Mouse (Mus musculus) CH12.LX (cell line): ENCODE measurements at regions not wholly inside any gene's neighbourhood (a gene's known extent, or its start where the extent isn't known, plus 50 kb on each side); places are given as distances from the start of the nearest gene placed in this dataset.

Experiments used
- DNase-seq: peaks from one replicate; pipeline ENCODE4 v3.0.0-alpha.2; 2013; ENCODE audit errors: extremely low read depth
- H3K27ac ChIP-seq: 2 replicates; pipeline ENCODE4 v1.5.1; 2012; ENCODE audit warnings: low read depth, mild to moderate bottlenecking, control low read depth, moderate library complexity; ENCODE audit not compliant: insufficient read depth
- H3K27me3 ChIP-seq: replicated peaks from 2 replicates; pipeline ENCODE3; 2012; ENCODE audit warnings: inconsistent platforms
- H3K36me3 ChIP-seq, 2 experiments: replicated peaks in 1 of 2; 2 replicates each; pipeline versions ENCODE3 to v1.6.1; 2012; ENCODE audit warnings: inconsistent platforms in 1 of 2, low read length in 1 of 2, mild to moderate bottlenecking in 1 of 2, mixed read lengths in 1 of 2, moderate library complexity in 1 of 2; ENCODE audit not compliant: control insufficient read depth in 1 of 2, insufficient read depth in 1 of 2
- H3K4me1 ChIP-seq, 2 experiments: 2 replicates each; pipeline ENCODE4 v1.6.1; 2012; ENCODE audit warnings: inconsistent platforms in 1 of 2, moderate library complexity in 1 of 2; ENCODE audit not compliant: insufficient read depth in 2 of 2, control insufficient read depth in 1 of 2
- H3K4me2 ChIP-seq: 2 replicates; pipeline ENCODE4 v1.6.1; 2012; ENCODE audit warnings: low read depth, mild to moderate bottlenecking, control low read depth; ENCODE audit not compliant: poor library complexity, insufficient read depth, severe bottlenecking
- H3K4me3 ChIP-seq, 3 experiments: fragments of 150-350 bp in 1 of 3; sonication (generic) in 1 of 3; replicated peaks in 1 of 3; 2 replicates each; pipeline versions ENCODE3 to v1.5.1; 2011 to 2012; ENCODE audit warnings: low read depth in 2 of 3, low read length in 2 of 3, mild to moderate bottlenecking in 2 of 3, moderate library complexity in 2 of 3, control low read depth in 1 of 3, improper control_type of control experiment in 1 of 3, inconsistent platforms in 1 of 3, mixed read lengths in 1 of 3; ENCODE audit not compliant: poor library complexity in 1 of 3
- H3K79me2 ChIP-seq: replicated peaks from 2 replicates; pipeline ENCODE4 v1.6.1; 2012; ENCODE audit warnings: mild to moderate bottlenecking, moderate library complexity; ENCODE audit not compliant: control insufficient read depth, poor library complexity, insufficient read depth, severe bottlenecking; ENCODE audit errors: extremely low read depth
- H3K9ac ChIP-seq: 2 replicates; pipeline ENCODE4 v1.6.1; 2012; ENCODE audit warnings: low read depth, mild to moderate bottlenecking, control low read depth, moderate library complexity; ENCODE audit not compliant: insufficient read depth
- H3K9me3 ChIP-seq: replicated peaks from 2 replicates; pipeline ENCODE3; 2012; ENCODE audit warnings: low read length, inconsistent platforms, mixed read lengths
- CHD2 ChIP-seq: IDR thresholded peaks from 2 replicates; pipeline ENCODE4 v1.6.1; 2011; ENCODE audit warnings: low read length, improper control_type of control experiment
- E2F4 ChIP-seq: IDR thresholded peaks from 2 replicates; pipeline ENCODE4 v1.6.1; 2011; ENCODE audit warnings: low read depth, low read length, improper control_type of control experiment; ENCODE audit not compliant: insufficient replicate concordance
- ETS1 ChIP-seq: conservative IDR thresholded peaks from 2 replicates; pipeline ENCODE4 v1.6.1; 2012; ENCODE audit warnings: low read depth, mild to moderate bottlenecking, inconsistent platforms, low read length, improper control_type of control experiment, moderate library complexity
- GABPA ChIP-seq: IDR thresholded peaks from 2 replicates; pipeline ENCODE4 v1.6.1; 2012; ENCODE audit warnings: low read depth, low read length, improper control_type of control experiment, inconsistent platforms; ENCODE audit not compliant: insufficient replicate concordance
- JUN ChIP-seq: IDR thresholded peaks from 2 replicates; pipeline ENCODE4 v1.6.1; 2011; ENCODE audit warnings: low read depth, mild to moderate bottlenecking, low read length, improper control_type of control experiment, moderate library complexity; ENCODE audit not compliant: insufficient read depth
- JUND ChIP-seq: conservative IDR thresholded peaks from 2 replicates; pipeline ENCODE4 v1.6.1; 2011; ENCODE audit warnings: low read depth, low read length, improper control_type of control experiment
- MAFK ChIP-seq: IDR thresholded peaks from 2 replicates; pipeline ENCODE4 v1.6.1; 2011; ENCODE audit warnings: low read length, improper control_type of control experiment; ENCODE audit not compliant: insufficient replicate concordance
- MEF2A ChIP-seq: IDR thresholded peaks from 2 replicates; pipeline ENCODE4 v1.6.1; 2014; ENCODE audit warnings: low read depth, mild to moderate bottlenecking, inconsistent platforms, low read length, improper control_type of control experiment, borderline replicate concordance
- MXI1 ChIP-seq: IDR thresholded peaks from 2 replicates; pipeline ENCODE4 v1.6.1; 2011; ENCODE audit warnings: mild to moderate bottlenecking, low read depth, low read length, improper control_type of control experiment
- NRF1 ChIP-seq: IDR thresholded peaks from 2 replicates; pipeline ENCODE4 v1.6.1; 2014; ENCODE audit warnings: low read depth, mild to moderate bottlenecking, inconsistent platforms, low read length, improper control_type of control experiment, moderate library complexity
- PAX5 ChIP-seq: IDR thresholded peaks from 2 replicates; pipeline ENCODE4 v1.6.1; 2012; ENCODE audit warnings: low read length, inconsistent platforms, mixed read lengths
- POLR2AphosphoS2 ChIP-seq: IDR thresholded peaks from 2 replicates; pipeline ENCODE4 v1.6.1; 2011; ENCODE audit warnings: low read depth, low read length, improper control_type of control experiment
- RAD21 ChIP-seq: IDR thresholded peaks from 2 replicates; pipeline ENCODE4 v1.6.1; 2011; ENCODE audit warnings: low read depth, mild to moderate bottlenecking, low read length, improper control_type of control experiment, moderate library complexity
- RCOR1 ChIP-seq: conservative IDR thresholded peaks from 2 replicates; pipeline ENCODE4 v1.6.1; 2012; ENCODE audit warnings: low read depth, mild to moderate bottlenecking, inconsistent platforms, low read length, improper control_type of control experiment
- SIN3A ChIP-seq: IDR thresholded peaks from 2 replicates; pipeline ENCODE4 v1.6.1; 2012; ENCODE audit warnings: low read length, improper control_type of control experiment, inconsistent platforms
- TBP ChIP-seq: conservative IDR thresholded peaks from 2 replicates; pipeline ENCODE4 v1.6.1; 2011; ENCODE audit warnings: low read depth, low read length, improper control_type of control experiment
- ZC3H11A ChIP-seq: IDR thresholded peaks from 2 replicates; pipeline ENCODE4 v1.6.1; 2012; ENCODE audit warnings: low read depth, mild to moderate bottlenecking, inconsistent platforms, low read length, improper control_type of control experiment
- ZKSCAN1 ChIP-seq: IDR thresholded peaks from 2 replicates; pipeline ENCODE4 v1.6.1; 2012; ENCODE audit warnings: low read depth, inconsistent platforms, low read length, improper control_type of control experiment, borderline replicate concordance
- ZMIZ1 ChIP-seq: IDR thresholded peaks from 2 replicates; pipeline ENCODE4 v1.6.1; 2012; ENCODE audit warnings: low read depth, mild to moderate bottlenecking, inconsistent platforms, low read length, improper control_type of control experiment
- dilution Hi-C: fragments of 300-500 bp; cut with MboI; formaldehyde crosslinking; loops from 2 replicates; pipeline ENCODE4 v1.14.3; 2020; ENCODE audit warnings: low sequenced_read_pairs; ENCODE audit not compliant: extremely low pct_unique_long_range_greater_than_20kb, extremely low pct_ligation_motif_present
- in situ Hi-C: fragments of 300-500 bp; cut with MboI; formaldehyde crosslinking; loops from 3 replicates; pipeline ENCODE4 v1.14.3; 2019; ENCODE audit warnings: low sequenced_read_pairs, low pct_ligation_motif_present, low pct_unique_long_range_greater_than_20kb, mixed read lengths

GRCm38 (mm10) chr12:16185976-16186515 is 369.3 kb upstream of the Trib2 start:
- TF ChIP-seq POLR2AphosphoS2 (no peak), MAFK (no peak), TBP (no peak), JUND (no peak), ZKSCAN1 (no peak), SIN3A (no peak), RCOR1 (no peak), GABPA (no peak), ETS1 (no peak), ZC3H11A (no peak), NRF1 (no peak), PAX5 (no peak), MXI1 (no peak), ZMIZ1 (no peak)
- Histone ChIP-seq H3K79me2 (no peaks in the 10 kb centered on the region), H3K27ac (no peak overlapping the region), H3K4me3 (no peak overlapping the region), H3K4me1 (peaks cover 0 to 24% of the 10 kb centered on the region in 2 experiments; a peak in 2 of 4 replicates), H3K27me3 (no peaks in the 10 kb centered on the region), H3K9ac (no peak overlapping the region), H3K4me2 (no peak overlapping the region), H3K36me3 (no peaks in the 10 kb centered on the region), H3K9me3 (no peaks in the 10 kb centered on the region)
- DNase-seq: no peak
- in situ Hi-C loops: loop anchor here (25.0 kb wide), 1 partner anchor 649 kb away; no protein-coding TSS in a partner anchor
- dilution Hi-C loops: no loop called here

DNA sequence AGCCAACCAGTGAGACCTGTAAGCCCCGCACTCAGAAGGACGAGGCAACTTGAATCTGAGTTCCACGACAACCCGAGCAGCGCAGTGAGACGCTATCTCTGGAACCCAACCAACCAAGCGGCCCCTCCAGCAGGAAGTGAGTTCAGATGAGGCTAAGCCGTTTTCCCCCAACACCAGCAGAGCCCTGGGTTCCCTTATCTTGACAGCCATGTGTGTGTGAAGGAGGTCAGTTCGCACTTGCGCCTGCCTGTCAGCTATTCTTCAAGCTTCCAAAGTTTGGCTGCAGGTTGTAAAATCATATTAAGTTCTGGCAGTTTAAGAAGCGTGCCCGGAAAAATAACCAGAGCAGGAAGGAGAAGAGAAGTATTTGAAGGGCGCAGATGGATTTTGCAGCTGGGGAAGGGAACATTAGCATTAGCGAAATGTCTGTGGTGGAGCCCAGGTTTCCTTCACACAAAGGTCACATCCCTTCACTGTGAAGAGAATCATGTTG is 368.8 kb upstream of the Trib2 start:
- no peak overlapping the region for H3K9ac ChIP-seq
- H3K9me3 ChIP-seq: no peaks in the 10 kb centered on the region
- H3K27ac ChIP-seq: no peak overlapping the region
- TF ChIP-seq MEF2A (no peak), E2F4 (no peak), JUN (no peak), CHD2 (no peak), RAD21 (no peak), ETS1 (no peak)
- H3K36me3 ChIP-seq: no peaks in the 10 kb centered on the region
- H3K79me2 ChIP-seq: no peaks in the 10 kb centered on the region
- dilution Hi-C loops (no loop called here), in situ Hi-C loops (loop anchor here (25.0 kb wide), 1 partner anchor 648 kb away; no protein-coding TSS in a partner anchor)
- H3K4me3 ChIP-seq: no peak overlapping the region
- no peak overlapping the region for H3K4me2 ChIP-seq
- H3K4me1 ChIP-seq: peaks cover 0 to 21% of the 10 kb centered on the region in 2 experiments; a peak in 2 of 4 replicates
- no peak for DNase-seq
- no peaks in the 10 kb centered on the region for H3K27me3 ChIP-seq
